Mouse (Mus musculus) liver, embryonic 11.5 days (tissue): ENCODE results near the gene Fhod1. TPM values are rescaled to one million over a fixed set of nuclear protein-coding genes. Genes with fewer than 3 reads are reported as not detected.

ENCODE experiments used
- ATAC-seq: fragments of 200-750 bp; cut with Nextera tagmentation; replicated peaks from 2 replicates; pipeline ENCODE4 v1.8.0; 2017; ENCODE audit warnings: moderate number of reproducible peaks, mild to moderate bottlenecking, moderate TSS enrichment, moderate library complexity; ENCODE audit not compliant: low FRiP score
- DNase-seq: peaks from one replicate; pipeline ENCODE4 v3.0.0-alpha.2; 2017; ENCODE audit warnings: low spot score
- H3K27ac ChIP-seq: fragments of 300-500 bp; sonication (generic); 2 replicates; pipeline ENCODE4 v1.5.1; 2014; ENCODE audit warnings: mild to moderate bottlenecking, low read depth, low read length, control low read depth
- H3K27me3 ChIP-seq: fragments of 300-500 bp; sonication (generic); replicated peaks from 2 replicates; pipeline ENCODE4 v1.6.1; 2014; ENCODE audit warnings: low read length, mixed read lengths; ENCODE audit not compliant: control insufficient read depth, insufficient read depth
- H3K36me3 ChIP-seq: fragments of 300-500 bp; sonication (generic); 2 replicates; pipeline ENCODE4 v1.6.1; 2014; ENCODE audit warnings: mild to moderate bottlenecking, low read length, moderate library complexity, mixed read lengths; ENCODE audit not compliant: control insufficient read depth, insufficient read depth
- H3K4me1 ChIP-seq: fragments of 300-500 bp; sonication (generic); replicated peaks from 2 replicates; pipeline ENCODE4 v1.6.1; 2014; ENCODE audit warnings: low read length, mixed read lengths; ENCODE audit not compliant: control insufficient read depth, insufficient read depth
- H3K4me2 ChIP-seq: fragments of 300-500 bp; sonication (generic); 2 replicates; pipeline ENCODE4 v1.6.1; 2014; ENCODE audit warnings: mild to moderate bottlenecking, control low read depth, moderate library complexity
- H3K4me3 ChIP-seq: fragments of 300-500 bp; sonication (generic); 2 replicates; pipeline ENCODE4 v1.5.1; 2014; ENCODE audit warnings: low read depth, low read length, control low read depth
- H3K9ac ChIP-seq: fragments of 300-500 bp; sonication (generic); 2 replicates; pipeline ENCODE4 v1.6.1; 2014; ENCODE audit warnings: low read depth, low read length, control low read depth
- H3K9me3 ChIP-seq: fragments of 300-500 bp; sonication (generic); 2 replicates; pipeline ENCODE4 v1.6.1; 2016; ENCODE audit warnings: low read length, inconsistent platforms, mixed read lengths; ENCODE audit not compliant: control insufficient read depth
- WGBS: fragments of 180-500 bp; shearing (Covaris S2); extraction: QIAGEN DNeasy Blood & Tissue Kit; methylation state at CpG from one replicate; pipeline ENCODE4 v1.1.7; 2014; 5-methylcytosine and 5-hydroxymethylcytosine counted together
- microRNA counts: library from miRNA; unstranded; fragments of <30 nt; microRNA quantifications from one replicate; lab custom pipeline; 2015
- microRNA-seq: library from miRNA; unstranded; fragments of <30 nt; microRNA quantifications from one replicate; pipeline ENCODE4, GENCODE M21; 2017; ENCODE audit warnings: borderline number of aligned reads
- polyA plus RNA-seq: library from polyadenylated mRNA; unstranded; fragments of >200 nt; fragmentation: Nextera tagmentation; extraction: Ambion mirVana; gene quantifications from 2 replicates; pipeline ENCODE4 v1.2.1, GENCODE M21; 2014

Gene Fhod1
- polyA plus RNA-seq, 1 experiment from 2014 or later: 3.1 TPM

GRCm38 (mm10) chr8:105282239-105282638 is 65.5 kb downstream of the Fhod1 start:
- Histone ChIP-seq H3K4me1 (peaks cover 12% of the 10 kb centered on the region), H3K36me3 (no peaks in the 10 kb centered on the region), H3K9me3 (no peaks in the 10 kb centered on the region), H3K4me3 (no peak overlapping the region), H3K27me3 (peaks cover 56% of the 10 kb centered on the region), H3K4me2 (no peak overlapping the region), H3K9ac (no peak overlapping the region), H3K27ac (no peak overlapping the region)
- no peak for DNase-seq
- no peak for ATAC-seq
- 57% methylated on average over 4 of the region's 4 CpGs for WGBS

GRCm38 (mm10) chr8:105281821-105282220 is 65.9 kb downstream of the Fhod1 start:
- WGBS: 86% methylated on average over 12 of the region's 12 CpGs
- no peak overlapping the region for H3K4me2 ChIP-seq
- ATAC-seq: no peak
- H3K27me3 ChIP-seq: peaks cover 60% of the 10 kb centered on the region
- H3K27ac ChIP-seq: no peak overlapping the region
- no peaks in the 10 kb centered on the region for H3K9me3 ChIP-seq
- DNase-seq: no peak
- H3K9ac ChIP-seq: no peak overlapping the region
- H3K36me3 ChIP-seq: no peaks in the 10 kb centered on the region
- no peak overlapping the region for H3K4me3 ChIP-seq
- H3K4me1 ChIP-seq: peaks cover 12% of the 10 kb centered on the region

- Histone ChIP-seq H3K27ac (no peak overlapping the region), H3K4me2 (no peak overlapping the region), H3K4me1 (peaks cover 14% of the 10 kb centered on the region), H3K9me3 (no peaks in the 10 kb centered on the region), H3K36me3 (no peaks in the 10 kb centered on the region), H3K9ac (no peak overlapping the region), H3K27me3 (peaks cover 70% of the 10 kb centered on the region), H3K4me3 (no peak overlapping the region)
- 58% methylated on average over 3 of the region's 3 CpGs for WGBS
- DNase-seq (no peak), ATAC-seq (no peak)
Measured at GRCm38 (mm10) chr8:105280567-105280966, 67.2 kb downstream of the Fhod1 start.

MicroRNA genes within 50 kb of the gene (microRNA counts, 519-probe panel; counts per million panel counts)
- microRNA mmu-miR-328 (lab: Ali Mortazavi, UCI): 2,944 counts per million, percentile 11 among the panel's probes with 10 or more counts

Small RNA genes lying within 50 kb of the gene (microRNA-seq; reads per million reads assigned to microRNA genes)
- gene Gm27320 (not detected), gene Mir328 (367 reads per million, percentile 62 among the genes with 10 or more reads in this experiment)

Other genes with a start within 250 kb of the Fhod1 start
- not detected in 2 replicates for gene Ces4a, start 216.2 kb downstream of the Fhod1 start, polyA plus RNA-seq
- gene Cbfb, start 177.3 kb downstream of the Fhod1 start, polyA plus RNA-seq: 31.1 and 32.7 TPM in 2 replicates
- 24.0 and 25.2 TPM in 2 replicates for gene D230025D16Rik, start 122.8 kb downstream of the Fhod1 start, polyA plus RNA-seq
- 4.2 and 4.4 TPM in 2 replicates for gene B3gnt9, start 92.8 kb downstream of the Fhod1 start, polyA plus RNA-seq
- 23.1 and 23.2 TPM in 2 replicates for gene Tradd, start 83.3 kb downstream of the Fhod1 start, polyA plus RNA-seq
- gene Fbxl8, start 83.3 kb downstream of the Fhod1 start, polyA plus RNA-seq: 2.0 and 2.4 TPM in 2 replicates
- gene Hsf4, start 78.2 kb downstream of the Fhod1 start, polyA plus RNA-seq: 0.19 TPM in 1 of 2 replicates, not detected in the other
- gene Nol3, start 71.8 kb downstream of the Fhod1 start, polyA plus RNA-seq: 0.14 and 0.51 TPM in 2 replicates
- 4.7 and 5.1 TPM in 2 replicates for gene 4931428F04Rik, start 58.1 kb downstream of the Fhod1 start, polyA plus RNA-seq
- gene Exoc3l, start 51.9 kb downstream of the Fhod1 start, polyA plus RNA-seq: 13.7 and 19.6 TPM in 2 replicates
- gene E2f4, start 50.3 kb downstream of the Fhod1 start, polyA plus RNA-seq: 266 and 301 TPM in 2 replicates
- 2.6 and 3.0 TPM in 2 replicates for gene Elmo3, start 42.4 kb downstream of the Fhod1 start, polyA plus RNA-seq
- 5.7 and 6.2 TPM in 2 replicates for gene Lrrc29, start 21.7 kb downstream of the Fhod1 start, polyA plus RNA-seq
- 138 and 142 TPM in 2 replicates for gene Tmem208, start 21.6 kb downstream of the Fhod1 start, polyA plus RNA-seq
- gene Slc9a5, start 890 bp upstream of the Fhod1 start, polyA plus RNA-seq: 1.5 and 1.6 TPM in 2 replicates
- gene Plekhg4, start 25.3 kb upstream of the Fhod1 start, polyA plus RNA-seq: 0.30 TPM in 1 of 2 replicates, not detected in the other
- not detected in 2 replicates for gene Kctd19, start 65.5 kb upstream of the Fhod1 start, polyA plus RNA-seq
- 0.19 TPM in 1 of 2 replicates, not detected in the other for gene Lrrc36, start 65.6 kb upstream of the Fhod1 start, polyA plus RNA-seq
- gene Tppp3, start 123.6 kb upstream of the Fhod1 start, polyA plus RNA-seq: 3.1 and 3.2 TPM in 2 replicates
- 6.4 and 8.9 TPM in 2 replicates for gene Zdhhc1, start 148.9 kb upstream of the Fhod1 start, polyA plus RNA-seq
- 13.8 and 16.4 TPM in 2 replicates for gene Hsd11b2, start 170.8 kb upstream of the Fhod1 start, polyA plus RNA-seq
- gene Atp6v0d1, start 218.1 kb upstream of the Fhod1 start, polyA plus RNA-seq: 74.2 and 76.3 TPM in 2 replicates